Mouse (Mus musculus): ENCODE data around the gene Defa20. TPM values are rescaled to one million over a fixed set of nuclear protein-coding genes. Genes with fewer than 3 reads are reported as not detected.
"Not testable (repeated sequence)": the region's sequence is repeated elsewhere in the genome, so short reads cannot be mapped to it uniquely, and the experiment has no call there.

Defa20 gene
- polyA plus RNA-seq (2015; fragmentation: Nextera tagmentation; extraction: Ambion mirVana) = not detected in 2 replicates

- H3K36me3 ChIP-seq; H3K27ac ChIP-seq (replicated peaks); H3K27me3 ChIP-seq (replicated peaks); ATAC-seq (ENCODE audit: extremely low read depth, insufficient number of reproducible peaks, low FRiP score, low TSS enrichment); H3K4me1 ChIP-seq; H3K4me2 ChIP-seq; H3K4me3 ChIP-seq; H3K9me3 ChIP-seq; H3K9ac ChIP-seq: not testable (repeated sequence)
- WGBS = no CpG with 5 or more reads among the region's 2 CpGs
These were observed at the start of gene Defa20 for GRCm38 (mm10) chr8:21508958-21509357. Defa20 (plus strand) TSS chr8:21509258.

- not testable (repeated sequence) for H3K36me3 ChIP-seq; H3K4me1 ChIP-seq; H3K9ac ChIP-seq; ATAC-seq (ENCODE audit: extremely low read depth, insufficient number of reproducible peaks, low FRiP score, low TSS enrichment); H3K27ac ChIP-seq (replicated peaks); H3K9me3 ChIP-seq; H3K27me3 ChIP-seq (replicated peaks); H3K4me3 ChIP-seq; H3K4me2 ChIP-seq
- no CpG with 5 or more reads among the region's 2 CpGs for WGBS
These were observed 19.7 kb downstream of the Defa20 start, which contains the start of gene Defa32 for GRCm38 (mm10) chr8:21528732-21529131. Defa32 (plus strand) TSS chr8:21529032.

Other genes with a start within 250 kb of the Defa20 start
- gene Defa27, start 193.7 kb upstream of the Defa20 start, polyA plus RNA-seq (2015; fragmentation: Nextera tagmentation; extraction: Ambion mirVana) = not detected in 2 replicates
- gene Defa29, start 182.2 kb upstream of the Defa20 start, polyA plus RNA-seq (2015; fragmentation: Nextera tagmentation; extraction: Ambion mirVana) = not detected in 2 replicates
- not detected in 2 replicates for gene Defa2, start 130.7 kb upstream of the Defa20 start, polyA plus RNA-seq (2015; fragmentation: Nextera tagmentation; extraction: Ambion mirVana)
- gene Defa33, start 117.4 kb upstream of the Defa20 start, polyA plus RNA-seq (2015; fragmentation: Nextera tagmentation; extraction: Ambion mirVana) = not detected in 2 replicates
- gene Defa36, start 81.8 kb upstream of the Defa20 start, polyA plus RNA-seq (2015; fragmentation: Nextera tagmentation; extraction: Ambion mirVana) = not detected in 2 replicates
- gene Gm7849, start 52.7 kb upstream of the Defa20 start, polyA plus RNA-seq (2015; fragmentation: Nextera tagmentation; extraction: Ambion mirVana) = not detected in 2 replicates
- gene Defa32, start 19.8 kb downstream of the Defa20 start, polyA plus RNA-seq (2015; fragmentation: Nextera tagmentation; extraction: Ambion mirVana) = not detected in 2 replicates
- not detected in 2 replicates for gene Defa37, start 56.1 kb downstream of the Defa20 start, polyA plus RNA-seq (2015; fragmentation: Nextera tagmentation; extraction: Ambion mirVana)
- gene Defa28, start 73.7 kb downstream of the Defa20 start, polyA plus RNA-seq (2015; fragmentation: Nextera tagmentation; extraction: Ambion mirVana) = not detected in 2 replicates
- gene Gm7861, start 85.2 kb downstream of the Defa20 start, polyA plus RNA-seq (2015; fragmentation: Nextera tagmentation; extraction: Ambion mirVana) = not detected in 2 replicates
- not detected in 2 replicates for gene Defa26, start 108.9 kb downstream of the Defa20 start, polyA plus RNA-seq (2015; fragmentation: Nextera tagmentation; extraction: Ambion mirVana)
- gene Defa17, start 146.5 kb downstream of the Defa20 start, polyA plus RNA-seq (2015; fragmentation: Nextera tagmentation; extraction: Ambion mirVana) = not detected in 2 replicates
- not detected in 2 replicates for gene Defa34, start 156.5 kb downstream of the Defa20 start, polyA plus RNA-seq (2015; fragmentation: Nextera tagmentation; extraction: Ambion mirVana)
- gene AY761184, start 194.4 kb downstream of the Defa20 start, polyA plus RNA-seq (2015; fragmentation: Nextera tagmentation; extraction: Ambion mirVana) = not detected in 2 replicates
- gene Defa24, start 225.2 kb downstream of the Defa20 start, polyA plus RNA-seq (2015; fragmentation: Nextera tagmentation; extraction: Ambion mirVana) = not detected in 2 replicates

Measured in heart, embryonic 13.5 days (tissue).